8 mouse cellular contexts compared by ENCODE assay signal in the genomic region with DNA sequence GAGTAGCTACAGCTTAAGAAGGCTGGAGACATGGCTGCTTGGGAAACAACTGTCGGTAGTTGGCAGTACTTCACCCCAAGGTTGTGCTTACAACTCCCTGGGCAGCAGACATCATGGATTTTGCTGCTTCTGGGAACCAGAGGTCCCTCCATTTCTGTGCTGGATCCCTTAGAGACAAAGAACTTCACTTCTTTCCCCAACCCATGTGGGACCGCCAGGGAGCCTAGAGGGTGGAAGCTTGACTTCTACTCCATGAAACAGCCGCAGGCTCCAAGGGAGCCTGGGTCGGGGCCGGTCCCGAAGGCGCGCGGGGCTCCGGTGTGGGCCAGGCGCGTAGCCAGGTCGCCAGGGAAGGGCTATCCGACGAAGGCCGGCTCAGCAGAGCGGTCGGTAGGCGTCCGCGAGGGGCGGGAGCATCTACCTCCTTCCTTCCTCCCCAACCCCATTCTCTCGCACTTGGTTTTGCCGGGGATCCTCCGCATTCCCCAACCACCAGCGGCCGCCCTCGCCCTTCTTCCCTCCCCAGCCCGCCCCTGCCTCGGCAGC. TPM values are rescaled to one million over a fixed set of nuclear protein-coding genes. Genes with fewer than 3 reads are reported as not detected.
DNase-seq lines count a peak whose midpoint lies in the region; ATAC-seq and TF ChIP-seq lines count a peak whose summit lies in the region.

No protein-coding gene starts in this region.

- peak overlapping the region; percentile 100 for H3K4me3 ChIP-seq in forebrain, embryonic 13.5 days
- H3K4me3 ChIP-seq in macrophage (ENCODE audit: inconsistent target) = peak overlapping the region; percentile 42
- peak overlapping the region; percentile 73 for H3K4me3 ChIP-seq in small intestine, adult 2 months (ENCODE audit: low read depth, low read length)

- peak; percentile 64 for DNase-seq in spleen, adult 12 weeks (ENCODE audit: low spot score)
- no peak for DNase-seq in spleen, adult 18-20 months
- peak; percentile 41 for DNase-seq in c-Kit-negative CD71-positive TER-119-positive erythroid progenitor cells, embryonic 14.5 days (ENCODE audit: low read depth, low spot score)
- DNase-seq in heart, postnatal 4 days = peak; percentile 82
- DNase-seq in layer of hippocampus, adult 8-10 months (ENCODE audit: low spot score in 2 of 2) = peak; percentile 72 to 73

- peak overlapping the region; percentile 100 for H3K9ac ChIP-seq in forebrain, embryonic 13.5 days

- no peaks in the 10 kb centered on the region for H3K27me3 ChIP-seq in forebrain, embryonic 13.5 days
- no peaks in the 10 kb centered on the region for H3K27me3 ChIP-seq in small intestine, adult 2 months (ENCODE audit: control insufficient read depth, insufficient read depth, low read length)

- peaks cover 12% of the 10 kb centered on the region for H3K36me3 ChIP-seq in forebrain, embryonic 13.5 days (ENCODE audit: poor library complexity, severe bottlenecking)
- H3K36me3 ChIP-seq in macrophage (ENCODE audit: inconsistent target) = peaks cover 5% of the 10 kb centered on the region; the same call in 1 of the 2 replicates
- H3K36me3 ChIP-seq in small intestine, adult 2 months (ENCODE audit: control insufficient read depth, insufficient read depth, low read length) = peaks cover 10% of the 10 kb centered on the region

- no peak for TF ChIP-seq POLR2A in small intestine, adult 2 months (IDR thresholded peaks at IDR 0.05; ENCODE audit: low read depth, low read length)

- H3K4me2 ChIP-seq in forebrain, embryonic 13.5 days = peak overlapping the region; percentile 88

- no peaks in the 10 kb centered on the region for H3K9me3 ChIP-seq in forebrain, embryonic 13.5 days (replicated peaks)

- peak; percentile 32; the same call in 1 of the 2 replicates for TF ChIP-seq CTCF in small intestine, adult 2 months (IDR thresholded peaks at IDR 0.05; ENCODE audit: extremely low read depth, insufficient read length, insufficient replicate concordance, low read depth, low read length)

- peak overlapping the region; percentile 100 for H3K27ac ChIP-seq in forebrain, embryonic 13.5 days
- peak overlapping the region; percentile 77 for H3K27ac ChIP-seq in macrophage
- H3K27ac ChIP-seq in small intestine, adult 2 months (ENCODE audit: insufficient read depth, low read depth, low read length) = peak overlapping the region; percentile 99

- peaks cover 35% of the 10 kb centered on the region for H3K79me2 ChIP-seq in macrophage (ENCODE audit: inconsistent target)

- peak; percentile 64 for ATAC-seq in forebrain, embryonic 13.5 days

- under 1% methylated on average over 24 of the region's 30 CpGs for WGBS in forebrain, embryonic 13.5 days
- 0% methylated on average over 18 of the region's 30 CpGs for WGBS in macrophage (ENCODE audit: missing documents)
- WGBS in small intestine, adult 2 months = under 1% methylated on average over 29 of the region's 30 CpGs

- peaks cover 49% of the 10 kb centered on the region for H3K4me1 ChIP-seq in forebrain, embryonic 13.5 days
- peaks cover 8% of the 10 kb centered on the region for H3K4me1 ChIP-seq in small intestine, adult 2 months (ENCODE audit: control insufficient read depth, insufficient read depth, insufficient read length, low read length)

RNA-seq across cellular contexts. Expression of a gene that starts 0.8 kb away (rescaled TPM):
- polyA plus RNA-seq in forebrain, embryonic 13.5 days (2015; fragmentation: Nextera tagmentation; extraction: Ambion mirVana) = 31.3 and 32.9 TPM in 2 replicates
- 10 to 100 TPM; 67.8 to 71.5 TPM for total RNA-seq in heart, postnatal 4 days (2021)
- total RNA-seq in layer of hippocampus, adult 8-10 months (2022) = 100 to 1,000 TPM; 140 to 201 (median 177) TPM
- 100 to 1,000 TPM in 4 of 26 experiments, 10 to 100 TPM in 22; 26.6 to 124 (median 61.3) TPM for total RNA-seq in macrophage (2018; cell fraction: chromatin; rRNA removed)
- total RNA-seq in macrophage (2018; cell fraction: cytosol; rRNA removed) = 10 to 100 TPM; 35.5 to 64.0 (median 51.6) TPM
- total RNA-seq in macrophage (2018; cell fraction: nucleus; rRNA removed) = 100 to 1,000 TPM in 7 of 26 experiments, 10 to 100 TPM in 19; 40.3 to 121 (median 76.1) TPM
- polyA plus RNA-seq in macrophage (2018) = 40.0 to 80.9 TPM (median 44.0 TPM) in 3 replicates
- polyA plus RNA-seq in small intestine, adult 2 months (2012; rRNA removed) = 19.8 and 38.5 TPM in 2 replicates

RNA-seq across cellular contexts. Expression of a gene that starts 10.2 kb away (rescaled TPM):
- polyA plus RNA-seq in forebrain, embryonic 13.5 days (2015; fragmentation: Nextera tagmentation; extraction: Ambion mirVana) = 46.4 and 51.1 TPM in 2 replicates
- total RNA-seq in heart, postnatal 4 days (2021) = 10 to 100 TPM; 26.9 to 28.4 TPM
- total RNA-seq in layer of hippocampus, adult 8-10 months (2022) = 10 to 100 TPM; 50.5 to 64.9 (median 59.4) TPM
- 100 to 1,000 TPM in 5 of 26 experiments, 10 to 100 TPM in 21; 26.5 to 137 (median 57.5) TPM for total RNA-seq in macrophage (2018; cell fraction: chromatin; rRNA removed)
- total RNA-seq in macrophage (2018; cell fraction: cytosol; rRNA removed) = 10 to 100 TPM; 21.0 to 40.3 (median 26.0) TPM
- total RNA-seq in macrophage (2018; cell fraction: nucleus; rRNA removed) = 10 to 100 TPM; 28.9 to 86.2 (median 50.2) TPM
- polyA plus RNA-seq in macrophage (2018) = 21.2 to 29.9 TPM (median 22.1 TPM) in 3 replicates
- polyA plus RNA-seq in small intestine, adult 2 months (2012; rRNA removed) = 11.7 and 22.0 TPM in 2 replicates

RNA-seq across cellular contexts. Expression of a gene that starts 19.4 kb away (rescaled TPM):
- polyA plus RNA-seq in forebrain, embryonic 13.5 days (2015; fragmentation: Nextera tagmentation; extraction: Ambion mirVana) = 2.1 and 2.3 TPM in 2 replicates
- total RNA-seq in heart, postnatal 4 days (2021) = 10 to 100 TPM; 26.3 to 27.6 TPM
- 10 to 100 TPM; 86.6 to 99.6 (median 92.7) TPM for total RNA-seq in layer of hippocampus, adult 8-10 months (2022)
- 10 to 100 TPM in 3 of 26 experiments, 1 to 10 TPM in 19, under 1 TPM in 2, not detected in 2; 0.22 to 19.5 (median 1.8) TPM for total RNA-seq in macrophage (2018; cell fraction: chromatin; rRNA removed)
- 10 to 100 TPM in 3 of 26 experiments, 1 to 10 TPM in 22, under 1 TPM in 1; 0.80 to 16.2 (median 2.0) TPM for total RNA-seq in macrophage (2018; cell fraction: cytosol; rRNA removed)
- total RNA-seq in macrophage (2018; cell fraction: nucleus; rRNA removed) = 10 to 100 TPM in 6 of 26 experiments, 1 to 10 TPM in 14, under 1 TPM in 6; 0.30 to 28.5 (median 1.6) TPM
- polyA plus RNA-seq in macrophage (2018) = 3.0 to 7.6 TPM (median 4.9 TPM) in 3 replicates
- 59.8 and 206 TPM in 2 replicates for polyA plus RNA-seq in small intestine, adult 2 months (2012; rRNA removed)

RNA-seq across cellular contexts. Expression of a gene that starts 42.0 kb away (rescaled TPM):
- polyA plus RNA-seq in forebrain, embryonic 13.5 days (2015; fragmentation: Nextera tagmentation; extraction: Ambion mirVana) = 2.4 and 3.0 TPM in 2 replicates
- total RNA-seq in heart, postnatal 4 days (2021) = 1 to 10 TPM; 1.3 TPM
- 100 to 1,000 TPM; 171 to 203 (median 197) TPM for total RNA-seq in layer of hippocampus, adult 8-10 months (2022)
- 1 to 10 TPM in 7 of 26 experiments, under 1 TPM in 14, not detected in 5; 0.20 to 4.3 (median 0.79) TPM for total RNA-seq in macrophage (2018; cell fraction: chromatin; rRNA removed)
- under 1 TPM; 0.03 to 0.42 (median 0.21) TPM for total RNA-seq in macrophage (2018; cell fraction: cytosol; rRNA removed)
- total RNA-seq in macrophage (2018; cell fraction: nucleus; rRNA removed) = 1 to 10 TPM in 2 of 26 experiments, under 1 TPM in 18, not detected in 6; 0.23 to 1.8 (median 0.70) TPM
- 0.23 to 0.34 TPM (median 0.31 TPM) in 3 replicates for polyA plus RNA-seq in macrophage (2018)
- 11.4 and 47.6 TPM in 2 replicates for polyA plus RNA-seq in small intestine, adult 2 months (2012; rRNA removed)

RNA-seq across cellular contexts. Expression of a gene that starts 54.1 kb away (rescaled TPM):
- 93.5 and 95.2 TPM in 2 replicates for polyA plus RNA-seq in forebrain, embryonic 13.5 days (2015; fragmentation: Nextera tagmentation; extraction: Ambion mirVana)
- total RNA-seq in heart, postnatal 4 days (2021) = 100 to 1,000 TPM; 171 to 183 TPM
- 100 to 1,000 TPM; 919 to 985 (median 938) TPM for total RNA-seq in layer of hippocampus, adult 8-10 months (2022)
- total RNA-seq in macrophage (2018; cell fraction: chromatin; rRNA removed) = 10 to 100 TPM in 20 of 26 experiments, 1 to 10 TPM in 6; 3.6 to 48.8 (median 15.3) TPM
- total RNA-seq in macrophage (2018; cell fraction: cytosol; rRNA removed) = 10 to 100 TPM in 17 of 26 experiments, 1 to 10 TPM in 9; 6.7 to 18.6 (median 11.3) TPM
- total RNA-seq in macrophage (2018; cell fraction: nucleus; rRNA removed) = 10 to 100 TPM in 12 of 26 experiments, 1 to 10 TPM in 14; 4.3 to 29.5 (median 9.6) TPM
- polyA plus RNA-seq in macrophage (2018) = 8.2 to 12.1 TPM (median 9.8 TPM) in 3 replicates
- 46.5 and 128 TPM in 2 replicates for polyA plus RNA-seq in small intestine, adult 2 months (2012; rRNA removed)

Comparison
In these comparisons a context has a peak if more than half of its experiments do, and no peak if none do; other contexts are left out.
1. DNase-seq: peak in spleen, adult 12 weeks (single experiment), c-Kit-negative CD71-positive TER-119-positive erythroid progenitor cells, embryonic 14.5 days (single experiment), heart, postnatal 4 days (single experiment) and layer of hippocampus, adult 8-10 months (2 of 2); none in spleen, adult 18-20 months (0 of 2).
2. H3K4me3 ChIP-seq: peak in every context shown above with its lines; median percentile 100 in forebrain, embryonic 13.5 days; 73 in small intestine, adult 2 months; 42 in macrophage.
3. Peak in every context shown above with its lines, with median percentiles within 50 percentile points of each other: H3K27ac ChIP-seq.